Mouse (Mus musculus) CH12.LX (cell line): ENCODE results near the gene Gm20388.

ENCODE experiments used
- BHLHE40 ChIP-seq: IDR thresholded peaks from 2 replicates; pipeline ENCODE4 v1.6.1; 2011; ENCODE audit warnings: mild to moderate bottlenecking, low read depth, low read length, improper control_type of control experiment
- EP300 ChIP-seq: IDR thresholded peaks from 2 replicates; pipeline ENCODE4 v1.6.1; 2011; ENCODE audit warnings: low read length, improper control_type of control experiment
- KAT2A ChIP-seq: IDR thresholded peaks from 2 replicates; pipeline ENCODE4 v1.6.1; 2012; ENCODE audit warnings: low read length, improper control_type of control experiment, inconsistent platforms; ENCODE audit not compliant: insufficient replicate concordance
- MYC ChIP-seq: IDR thresholded peaks from 2 replicates; pipeline ENCODE4 v1.6.1; 2011; ENCODE audit warnings: low read depth, mild to moderate bottlenecking, improper control_type of control experiment, low read length
- NELFE ChIP-seq: IDR thresholded peaks from 2 replicates; pipeline ENCODE4 v1.6.1; 2011; ENCODE audit warnings: low read depth, low read length, improper control_type of control experiment
- POLR2A ChIP-seq: IDR thresholded peaks from 2 replicates; pipeline ENCODE4 v1.6.1; 2011; ENCODE audit warnings: low read depth, mild to moderate bottlenecking, improper control_type of control experiment, low read length
- TCF12 ChIP-seq: IDR thresholded peaks from 2 replicates; pipeline ENCODE4 v1.6.1; 2014; ENCODE audit warnings: low read depth, mild to moderate bottlenecking, inconsistent platforms, low read length, improper control_type of control experiment
- ZNF384 ChIP-seq: IDR thresholded peaks from 2 replicates; pipeline ENCODE4 v1.6.1; 2012; ENCODE audit warnings: low read depth, low read length, improper control_type of control experiment, inconsistent platforms

DNA sequence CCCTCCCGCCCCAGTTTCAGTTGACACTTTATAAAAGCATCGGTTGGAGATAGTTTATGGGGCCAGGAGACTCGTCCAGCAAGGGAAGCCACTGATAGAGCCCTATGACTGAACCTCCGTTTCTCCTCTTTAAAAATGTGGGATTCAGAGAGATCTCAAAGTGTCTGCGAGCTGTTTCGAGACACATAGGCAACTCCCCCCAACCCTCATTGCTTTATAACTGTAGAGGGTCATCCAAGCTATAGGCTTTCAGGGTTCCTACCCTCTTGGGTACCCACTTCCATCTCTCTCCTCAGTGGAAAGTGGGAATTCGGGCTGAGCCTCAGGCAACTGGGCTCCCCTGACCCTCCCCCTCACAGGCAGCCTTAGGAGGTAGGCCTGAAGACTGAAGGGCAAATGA lies 1170.8 kb downstream of the Gm20388 start:
- TF ChIP-seq TCF12 (no peak), POLR2A (no peak), EP300 (no peak), ZNF384 (no peak), MYC (no peak), NELFE (no peak), BHLHE40 (no peak), KAT2A (no peak)
